Mouse (Mus musculus) heart, adult 2 months (tissue): ENCODE measurements around the gene Hoxb6.

ENCODE experiments used
- CTCF ChIP-seq: fragments of 200-600 bp; IDR thresholded peaks from 2 replicates; pipeline ENCODE4 v1.8.1; 2022; ENCODE audit warnings: antibody characterized with exemption, mild to moderate bottlenecking, moderate library complexity
- EP300 ChIP-seq: fragments of 200-500 bp; IDR thresholded peaks from 2 replicates; pipeline ENCODE4 v1.6.1; 2011; ENCODE audit warnings: low read depth, low read length, control low read depth; ENCODE audit not compliant: insufficient read depth
- POLR2A ChIP-seq: fragments of 200-500 bp; IDR thresholded peaks from 2 replicates; pipeline ENCODE4 v1.6.1; 2011; ENCODE audit warnings: mild to moderate bottlenecking, low read depth, low read length, control low read depth; ENCODE audit not compliant: insufficient read depth

- TF ChIP-seq POLR2A (no peak), CTCF (no peak), EP300 (no peak)
Measured at GRCm38 (mm10) chr11:96324965-96325364, 32.7 kb downstream of the Hoxb6 start.
